Mouse (Mus musculus): ENCODE results near the gene Enpp3. TPM values are rescaled to one million over a fixed set of nuclear protein-coding genes. Genes with fewer than 3 reads are reported as not detected.
A peak's percentile ranks its signal among the peaks of the same experiment; 100 is the strongest.

The Enpp3 gene
- polyA plus RNA-seq, 2 experiments: 2.2 to 3.2 TPM

- DNase-seq (ENCODE audit: low read depth in 3 of 3, low spot score in 3 of 3): no peak
- Histone ChIP-seq H3K4me1 (replicated peaks; ENCODE audit: control insufficient read depth in 2 of 2, insufficient read depth in 2 of 2, low read length in 1 of 2) (no peaks in the 10 kb centered on the region), H3K9ac (replicated peaks) (no peak overlapping the region), H3K9me3 (ENCODE audit: control insufficient read depth, low read length) (no peaks in the 10 kb centered on the region), H3K4me2 (ENCODE audit: low read depth) (no peak overlapping the region), H3K36me3 (replicated peaks; ENCODE audit: control insufficient read depth, insufficient read depth, low read depth) (no peaks in the 10 kb centered on the region), H3K4me3 (ENCODE audit: insufficient read depth in 1 of 2, low read depth in 2 of 2, low read length in 2 of 2) (no peak overlapping the region), H3K27me3 (ENCODE audit: control insufficient read depth, insufficient read depth, low read length) (no peaks in the 10 kb centered on the region), H3K27ac (no peak overlapping the region)
- WGBS (ENCODE audit: insufficient replicate concordance): 57% methylated on average over 1 of the region's 1 CpGs
- no peak for ATAC-seq (ENCODE audit: insufficient read depth)
- TF ChIP-seq EP300 (IDR thresholded peaks at IDR 0.05; ENCODE audit: low read depth) (no peak), CTCF (IDR thresholded peaks at IDR 0.05; ENCODE audit: low read depth) (no peak)
Measured at GRCm38 (mm10) chr10:24766061-24766460, 76.6 kb downstream of the Enpp3 start.

GRCm38 (mm10) chr10:24765151-24765755, 77.4 kb downstream of the Enpp3 start:
- H3K4me1 ChIP-seq (replicated peaks; ENCODE audit: control insufficient read depth in 2 of 2, insufficient read depth in 2 of 2, low read length in 1 of 2): no peaks in the 10 kb centered on the region
- no peaks in the 10 kb centered on the region for H3K9me3 ChIP-seq (ENCODE audit: control insufficient read depth, low read length)
- no peak for ATAC-seq (ENCODE audit: insufficient read depth)
- no peak overlapping the region for H3K4me3 ChIP-seq (ENCODE audit: insufficient read depth in 1 of 2, low read depth in 2 of 2, low read length in 2 of 2)
- no peaks in the 10 kb centered on the region for H3K27me3 ChIP-seq (ENCODE audit: control insufficient read depth, insufficient read depth, low read length)
- no peak overlapping the region for H3K9ac ChIP-seq (replicated peaks)
- DNase-seq (ENCODE audit: low read depth in 3 of 3, low spot score in 3 of 3): no peak
- no peaks in the 10 kb centered on the region for H3K36me3 ChIP-seq (replicated peaks; ENCODE audit: control insufficient read depth, insufficient read depth, low read depth)
- H3K27ac ChIP-seq: no peak overlapping the region
- WGBS (ENCODE audit: insufficient replicate concordance): 60% methylated on average over 6 of the region's 6 CpGs
- TF ChIP-seq EP300 (IDR thresholded peaks at IDR 0.05; ENCODE audit: low read depth) (no peak), CTCF (IDR thresholded peaks at IDR 0.05; ENCODE audit: low read depth) (no peak)
- no peak overlapping the region for H3K4me2 ChIP-seq (ENCODE audit: low read depth)

GRCm38 (mm10) chr10:24764640-24765039, 78.0 kb downstream of the Enpp3 start:
- no peak for ATAC-seq (ENCODE audit: insufficient read depth)
- Histone ChIP-seq H3K27me3 (ENCODE audit: control insufficient read depth, insufficient read depth, low read length) (no peaks in the 10 kb centered on the region), H3K4me3 (ENCODE audit: insufficient read depth in 1 of 2, low read depth in 2 of 2, low read length in 2 of 2) (no peak overlapping the region), H3K4me1 (replicated peaks; ENCODE audit: control insufficient read depth in 2 of 2, insufficient read depth in 2 of 2, low read length in 1 of 2) (no peaks in the 10 kb centered on the region), H3K36me3 (replicated peaks; ENCODE audit: control insufficient read depth, insufficient read depth, low read depth) (no peaks in the 10 kb centered on the region), H3K9me3 (ENCODE audit: control insufficient read depth, low read length) (no peaks in the 10 kb centered on the region), H3K4me2 (ENCODE audit: low read depth) (no peak overlapping the region), H3K9ac (replicated peaks) (no peak overlapping the region), H3K27ac (no peak overlapping the region)
- no peak for DNase-seq (ENCODE audit: low read depth in 3 of 3, low spot score in 3 of 3)
- TF ChIP-seq EP300 (IDR thresholded peaks at IDR 0.05; ENCODE audit: low read depth) (no peak), CTCF (IDR thresholded peaks at IDR 0.05; ENCODE audit: low read depth) (no peak)
- WGBS (ENCODE audit: insufficient replicate concordance): 46% methylated on average over 3 of the region's 3 CpGs

GRCm38 (mm10) chr10:24763257-24763656, 79.4 kb downstream of the Enpp3 start:
- H3K9me3 ChIP-seq (ENCODE audit: control insufficient read depth, low read length): no peaks in the 10 kb centered on the region
- DNase-seq (ENCODE audit: low read depth in 3 of 3, low spot score in 3 of 3) (no peak), ATAC-seq (ENCODE audit: insufficient read depth) (no peak)
- 74% methylated on average over 3 of the region's 3 CpGs for WGBS (ENCODE audit: insufficient replicate concordance)
- peaks cover 3 to 8% of the 10 kb centered on the region in 2 experiments; a peak in 3 of 4 replicates for H3K4me1 ChIP-seq (replicated peaks; ENCODE audit: control insufficient read depth in 2 of 2, insufficient read depth in 2 of 2, low read length in 1 of 2)
- H3K27ac ChIP-seq: no peak overlapping the region
- H3K27me3 ChIP-seq (ENCODE audit: control insufficient read depth, insufficient read depth, low read length): no peaks in the 10 kb centered on the region
- H3K4me3 ChIP-seq (ENCODE audit: insufficient read depth in 1 of 2, low read depth in 2 of 2, low read length in 2 of 2): no peak overlapping the region
- no peaks in the 10 kb centered on the region for H3K36me3 ChIP-seq (replicated peaks; ENCODE audit: control insufficient read depth, insufficient read depth, low read depth)
- H3K9ac ChIP-seq (replicated peaks): no peak overlapping the region
- no peak for TF ChIP-seq CTCF (IDR thresholded peaks at IDR 0.05; ENCODE audit: low read depth)
- TF ChIP-seq EP300 (IDR thresholded peaks at IDR 0.05; ENCODE audit: low read depth): no peak
- no peak overlapping the region for H3K4me2 ChIP-seq (ENCODE audit: low read depth)

GRCm38 (mm10) chr10:24758326-24758915, 84.2 kb downstream of the Enpp3 start:
- DNase-seq (ENCODE audit: low read depth in 3 of 3, low spot score in 3 of 3) (peak; percentile 26 to 50 (median 50)), ATAC-seq (ENCODE audit: insufficient read depth) (peak; percentile 87)
- Histone ChIP-seq H3K4me2 (ENCODE audit: low read depth) (peak overlapping the region; percentile 6; the same call in 1 of the 2 replicates), H3K36me3 (replicated peaks; ENCODE audit: control insufficient read depth, insufficient read depth, low read depth) (no peaks in the 10 kb centered on the region), H3K27ac (no peak overlapping the region), H3K4me1 (replicated peaks; ENCODE audit: control insufficient read depth in 2 of 2, insufficient read depth in 2 of 2, low read length in 1 of 2) (peaks cover 8 to 26% of the 10 kb centered on the region in 2 experiments), H3K9me3 (ENCODE audit: control insufficient read depth, low read length) (no peaks in the 10 kb centered on the region), H3K9ac (replicated peaks) (no peak overlapping the region), H3K4me3 (ENCODE audit: insufficient read depth in 1 of 2, low read depth in 2 of 2, low read length in 2 of 2) (no peak overlapping the region), H3K27me3 (ENCODE audit: control insufficient read depth, insufficient read depth, low read length) (no peaks in the 10 kb centered on the region)
- TF ChIP-seq CTCF (IDR thresholded peaks at IDR 0.05; ENCODE audit: low read depth): no peak
- TF ChIP-seq EP300 (IDR thresholded peaks at IDR 0.05; ENCODE audit: low read depth): peak; percentile 87
- WGBS (ENCODE audit: insufficient replicate concordance): 21% methylated on average over 8 of the region's 8 CpGs
